In the genomic region with DNA sequence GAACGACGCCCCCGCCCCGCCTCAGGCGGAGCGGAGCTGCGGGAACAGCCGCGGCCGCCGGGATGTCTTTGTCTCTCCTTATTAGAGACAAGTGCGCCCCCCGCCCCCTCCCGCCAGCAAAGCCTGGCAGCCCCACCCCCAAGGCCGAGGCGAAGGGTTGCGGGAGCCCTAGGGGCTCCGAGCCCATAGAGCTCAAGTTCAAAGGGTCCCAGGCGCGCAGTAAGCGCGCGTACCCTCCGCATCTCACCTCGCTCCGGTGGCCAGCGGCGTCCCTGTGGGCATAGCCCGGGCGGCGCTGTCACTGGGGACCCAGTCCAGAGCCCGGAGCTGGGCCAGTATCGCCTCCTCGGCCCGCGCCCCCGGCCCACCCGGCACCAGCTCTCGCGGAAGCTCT, we compare ENCODE assay signal across 8 mouse cellular contexts. TPM values are rescaled to one million over a fixed set of nuclear protein-coding genes. Genes with fewer than 3 reads are reported as not detected.
DNase-seq lines count a peak whose midpoint lies in the region; ATAC-seq and TF ChIP-seq lines count a peak whose summit lies in the region.

No protein-coding gene starts in this region.

- no peak for TF ChIP-seq CTCF in left cerebral cortex, adult 2 months (IDR thresholded peaks at IDR 0.05)
- TF ChIP-seq CTCF in cerebellum, adult 2 months (IDR thresholded peaks at IDR 0.05; ENCODE audit: borderline replicate concordance, insufficient read depth, low read depth, low read length), result no peak

- no peaks in the 10 kb centered on the region for H3K36me3 ChIP-seq in embryonic facial prominence, embryonic 14.5 days (ENCODE audit: control insufficient read depth, insufficient read depth, low read length)
- H3K36me3 ChIP-seq in hindbrain, embryonic 15.5 days, result no peaks in the 10 kb centered on the region
- no peaks in the 10 kb centered on the region for H3K36me3 ChIP-seq in midbrain, embryonic 15.5 days (replicated peaks)

- H3K27me3 ChIP-seq in embryonic facial prominence, embryonic 14.5 days (replicated peaks; ENCODE audit: control insufficient read depth, insufficient read depth, low read length), result 0 out of 2 replicates have a peak, but pooled peaks cover 9% of the 10 kb centered on the region
- no peaks in the 10 kb centered on the region for H3K27me3 ChIP-seq in hindbrain, embryonic 15.5 days
- H3K27me3 ChIP-seq in midbrain, embryonic 15.5 days (replicated peaks), result peaks cover 14% of the 10 kb centered on the region; the same call in 1 of the 2 replicates
- peaks cover 3% of the 10 kb centered on the region; the same call in 1 of the 2 replicates for H3K27me3 ChIP-seq in cerebellum, adult 2 months (ENCODE audit: control insufficient read depth, insufficient read depth, low read length)

- intact Hi-C loops in left cerebral cortex, adult 2 months (cut with DNase I), result loop anchor here (2.0 kb wide), 1 partner anchor 22 kb away; no protein-coding TSS in a partner anchor
- intact Hi-C loops in left cerebral cortex, postnatal 10 days (cut with DNase I), result no loop called here

- peak; percentile 27 for ATAC-seq in embryonic facial prominence, embryonic 14.5 days (ENCODE audit: low read depth)
- ATAC-seq in hindbrain, embryonic 15.5 days (ENCODE audit: low FRiP score, low read depth), result peak; percentile 50
- ATAC-seq in midbrain, embryonic 15.5 days (replicated peaks), result peak; percentile 59

- H3K4me1 ChIP-seq in embryonic facial prominence, embryonic 14.5 days (ENCODE audit: control insufficient read depth, insufficient read depth, low read length), result peaks cover 48% of the 10 kb centered on the region
- H3K4me1 ChIP-seq in hindbrain, embryonic 15.5 days (replicated peaks), result peaks cover 48% of the 10 kb centered on the region
- peaks cover 43% of the 10 kb centered on the region for H3K4me1 ChIP-seq in midbrain, embryonic 15.5 days
- no peaks in the 10 kb centered on the region for H3K4me1 ChIP-seq in cerebellum, adult 2 months (ENCODE audit: control insufficient read depth, insufficient read depth, low read length)

- no peak for TF ChIP-seq POLR2A in cerebellum, adult 2 months (IDR thresholded peaks at IDR 0.05; ENCODE audit: borderline replicate concordance, insufficient read depth, low read length)

- peak overlapping the region; percentile 74 for H3K4me3 ChIP-seq in left cerebral cortex, adult 2 months
- peak overlapping the region; percentile 78 for H3K4me3 ChIP-seq in embryonic facial prominence, embryonic 14.5 days (ENCODE audit: low read depth, low read length)
- peak overlapping the region; percentile 65 for H3K4me3 ChIP-seq in hindbrain, embryonic 15.5 days
- peak overlapping the region; percentile 66 for H3K4me3 ChIP-seq in midbrain, embryonic 15.5 days
- H3K4me3 ChIP-seq in cerebellum, adult 2 months (replicated peaks; ENCODE audit: insufficient read depth, low read depth, low read length), result no peak overlapping the region

- DNase-seq in left cerebral cortex, adult 2 months (ENCODE audit: extremely low spot score in 1 of 2, low spot score in 2 of 2), result no peak
- no peak for DNase-seq in left cerebral cortex, postnatal 10 days (ENCODE audit: extremely low spot score in 1 of 2, low spot score in 2 of 2)
- DNase-seq in embryonic facial prominence, embryonic 14.5 days (ENCODE audit: low spot score), result peak; percentile 41
- no peak for DNase-seq in cerebellum, adult 2 months
- no peak for DNase-seq in left cerebral cortex, adult 8-10 months (ENCODE audit: low spot score in 2 of 2)
- DNase-seq in cerebellum, adult 8-10 months, result no peak

- peak overlapping the region; percentile 97 for H3K4me2 ChIP-seq in embryonic facial prominence, embryonic 14.5 days (ENCODE audit: low read depth, low read length)
- H3K4me2 ChIP-seq in hindbrain, embryonic 15.5 days, result peak overlapping the region; percentile 81
- peak overlapping the region; percentile 93 for H3K4me2 ChIP-seq in midbrain, embryonic 15.5 days

- WGBS in embryonic facial prominence, embryonic 14.5 days, result 0% methylated on average over 21 of the region's 40 CpGs
- WGBS in hindbrain, embryonic 15.5 days, result under 1% methylated on average over 39 of the region's 40 CpGs
- WGBS in midbrain, embryonic 15.5 days, result under 1% methylated on average over 40 of the region's 40 CpGs
- WGBS in cerebellum, adult 2 months, result 1% methylated on average over 40 of the region's 40 CpGs

- H3K9ac ChIP-seq in embryonic facial prominence, embryonic 14.5 days (ENCODE audit: low read depth, low read length), result peak overlapping the region; percentile 84
- H3K9ac ChIP-seq in hindbrain, embryonic 15.5 days, result peak overlapping the region; percentile 74
- peak overlapping the region; percentile 77 for H3K9ac ChIP-seq in midbrain, embryonic 15.5 days

- no peaks in the 10 kb centered on the region for H3K9me3 ChIP-seq in embryonic facial prominence, embryonic 14.5 days (ENCODE audit: control insufficient read depth, low read length)
- no peaks in the 10 kb centered on the region for H3K9me3 ChIP-seq in hindbrain, embryonic 15.5 days
- H3K9me3 ChIP-seq in midbrain, embryonic 15.5 days, result no peaks in the 10 kb centered on the region

- H3K27ac ChIP-seq in left cerebral cortex, adult 2 months, result peak overlapping the region; percentile 61
- H3K27ac ChIP-seq in embryonic facial prominence, embryonic 14.5 days (replicated peaks; ENCODE audit: low read depth, low read length), result peak overlapping the region; percentile 84
- peak overlapping the region; percentile 77 for H3K27ac ChIP-seq in hindbrain, embryonic 15.5 days (replicated peaks)
- peak overlapping the region; percentile 83 for H3K27ac ChIP-seq in midbrain, embryonic 15.5 days
- no peak overlapping the region for H3K27ac ChIP-seq in cerebellum, adult 2 months (ENCODE audit: insufficient read depth, low read length)

RNA-seq across cellular contexts. Expression of a gene that starts 0.4 kb away (rescaled TPM):
- total RNA-seq in left cerebral cortex, adult 2 months (2021), result 10 to 100 TPM; 45.2 to 48.0 TPM
- total RNA-seq in left cerebral cortex, postnatal 10 days (2021), result 10 to 100 TPM; 53.7 to 62.9 TPM
- polyA plus RNA-seq in embryonic facial prominence, embryonic 14.5 days (2014; fragmentation: Nextera tagmentation; extraction: Ambion mirVana), result 4.9 and 5.2 TPM in 2 replicates
- polyA plus RNA-seq in hindbrain, embryonic 15.5 days (2015; fragmentation: Nextera tagmentation; extraction: Ambion mirVana), result 10.0 and 10.6 TPM in 2 replicates
- 14.2 and 15.7 TPM in 2 replicates for polyA plus RNA-seq in midbrain, embryonic 15.5 days (2015; fragmentation: Nextera tagmentation; extraction: Ambion mirVana)
- 10.8 and 12.4 TPM in 2 replicates for polyA plus RNA-seq in cerebellum, adult 2 months (2012; rRNA removed)
- 10 to 100 TPM; 44.2 to 56.5 (median 50.2) TPM for total RNA-seq in left cerebral cortex, adult 8-10 months (2022)

RNA-seq across cellular contexts. Expression of a gene that starts 21.2 kb away (rescaled TPM):
- 1 to 10 TPM; 2.1 to 2.4 TPM for total RNA-seq in left cerebral cortex, adult 2 months (2021)
- total RNA-seq in left cerebral cortex, postnatal 10 days (2021), result 1 to 10 TPM in 1 of 2 experiments, under 1 TPM in 1; 0.39 to 4.8 TPM
- 0.22 and 3.0 TPM in 2 replicates for polyA plus RNA-seq in embryonic facial prominence, embryonic 14.5 days (2014; fragmentation: Nextera tagmentation; extraction: Ambion mirVana)
- 1.1 and 1.3 TPM in 2 replicates for polyA plus RNA-seq in hindbrain, embryonic 15.5 days (2015; fragmentation: Nextera tagmentation; extraction: Ambion mirVana)
- 1.2 TPM in 2 replicates for polyA plus RNA-seq in midbrain, embryonic 15.5 days (2015; fragmentation: Nextera tagmentation; extraction: Ambion mirVana)
- 1.1 and 1.3 TPM in 2 replicates for polyA plus RNA-seq in cerebellum, adult 2 months (2012; rRNA removed)
- total RNA-seq in left cerebral cortex, adult 8-10 months (2022), result 1 to 10 TPM in 1 of 4 experiments, under 1 TPM in 3; 0.76 to 2.1 (median 0.87) TPM
